Mouse (Mus musculus) G1E (cell line): ENCODE results near the gene Ap3d1.

Source experiments
- CTCF ChIP-seq: IDR thresholded peaks from 2 replicates; pipeline ENCODE4 v1.5.1; 2012; ENCODE audit warnings: low read depth, low read length, inconsistent platforms, mixed read lengths
- POLR2AphosphoS5 ChIP-seq: IDR thresholded peaks from 2 replicates; pipeline ENCODE4 v1.6.1; 2012; ENCODE audit warnings: low read depth, low read length, inconsistent platforms; ENCODE audit not compliant: insufficient replicate concordance

DNA sequence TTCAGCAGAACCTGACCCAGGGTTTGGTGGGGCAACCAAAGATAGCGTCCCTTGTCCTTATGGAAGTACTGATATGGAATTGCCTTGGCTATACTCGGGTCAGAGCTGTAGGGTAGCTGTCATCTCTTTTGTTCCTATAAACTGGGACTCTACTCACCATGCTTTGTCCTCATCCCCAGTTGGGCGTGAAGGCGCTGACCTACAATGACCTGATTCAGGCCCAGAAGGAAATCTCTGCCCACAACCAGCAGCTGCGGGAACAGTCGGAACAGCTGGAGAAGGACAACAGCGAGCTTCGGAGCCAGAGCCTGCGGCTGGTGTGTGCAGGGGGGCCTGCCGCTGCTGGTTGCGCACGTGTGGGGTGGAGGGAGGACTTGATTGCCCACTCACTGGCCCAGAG is 42.8 kb upstream of the Ap3d1 start:
- TF ChIP-seq POLR2AphosphoS5 (no peak), CTCF (no peak)
